Mouse (Mus musculus) liver, postnatal 0 days (tissue): ENCODE measurements around the gene Palld. TPM values are rescaled to one million over a fixed set of nuclear protein-coding genes. Genes with fewer than 3 reads are reported as not detected.

Source experiments
- ATAC-seq: fragments of 200-750 bp; cut with Nextera tagmentation; 2 replicates; pipeline ENCODE4 v1.8.0; 2017; ENCODE audit warnings: mild to moderate bottlenecking, moderate library complexity
- DNase-seq: peaks from one replicate; pipeline ENCODE4 v3.0.0-alpha.2; 2016
- H3K27ac ChIP-seq: fragments of 300-500 bp; sonication (generic); 2 replicates; pipeline ENCODE4 v1.5.1; 2014; ENCODE audit warnings: antibody characterized with exemption, moderate library complexity, mild to moderate bottlenecking, low read depth
- H3K27me3 ChIP-seq: fragments of 300-500 bp; sonication (generic); 2 replicates; pipeline ENCODE4 v1.6.1; 2014; ENCODE audit warnings: low read length, control low read depth, mixed read lengths; ENCODE audit not compliant: insufficient read depth
- H3K36me3 ChIP-seq: fragments of 300-500 bp; sonication (generic); replicated peaks from 2 replicates; pipeline ENCODE4 v1.6.1; 2014; ENCODE audit warnings: mild to moderate bottlenecking, control low read depth, low read length, moderate library complexity, mixed read lengths; ENCODE audit not compliant: insufficient read depth
- H3K4me1 ChIP-seq: fragments of 300-500 bp; sonication (generic); 2 replicates; pipeline ENCODE4 v1.6.1; 2014; ENCODE audit warnings: antibody characterized with exemption, mild to moderate bottlenecking, control low read depth; ENCODE audit not compliant: insufficient read depth
- H3K4me2 ChIP-seq: fragments of 300-500 bp; sonication (generic); 2 replicates; pipeline ENCODE4 v1.6.1; 2014; ENCODE audit warnings: low read depth, mild to moderate bottlenecking, low read length, moderate library complexity, mixed read lengths
- H3K4me3 ChIP-seq: fragments of 300-500 bp; sonication (generic); 2 replicates; pipeline ENCODE4 v1.5.1; 2014; ENCODE audit warnings: low read depth, low read length
- H3K9ac ChIP-seq: fragments of 300-500 bp; sonication (generic); replicated peaks from 2 replicates; pipeline ENCODE4 v1.6.1; 2014; ENCODE audit warnings: mild to moderate bottlenecking, moderate library complexity
- H3K9me3 ChIP-seq: fragments of 300-500 bp; sonication (generic); 2 replicates; pipeline ENCODE4 v1.6.1; 2016; ENCODE audit warnings: mild to moderate bottlenecking, control low read depth, low read length, mixed read lengths
- CTCF ChIP-seq: sonication (generic); IDR thresholded peaks from 2 replicates; pipeline ENCODE4 v1.5.1; 2016; ENCODE audit warnings: antibody characterized with exemption, low read depth
- EP300 ChIP-seq: IDR thresholded peaks from 2 replicates; pipeline ENCODE4 v1.6.1; 2016; ENCODE audit warnings: antibody characterized with exemption, low read depth, mild to moderate bottlenecking
- WGBS: fragments of 180-500 bp; shearing (Covaris S2); extraction: QIAGEN DNeasy Blood & Tissue Kit; methylation state at CpG from one replicate; pipeline ENCODE4 v1.1.7; 2014; ENCODE audit not compliant: insufficient replicate concordance; 5-methylcytosine and 5-hydroxymethylcytosine counted together
- polyA plus RNA-seq: library from polyadenylated mRNA; unstranded; fragments of >200 nt; fragmentation: Nextera tagmentation; extraction: Ambion mirVana; gene quantifications from 2 replicates; pipeline ENCODE4 v1.2.1, GENCODE M21; 2015

Gene Palld
- polyA plus RNA-seq, 1 experiment from 2014 or later, result 11.7 TPM

GRCm38 (mm10) chr8:61637736-61638135 lies 264.8 kb downstream of the Palld start:
- H3K4me1 ChIP-seq, result 0 out of 2 replicates have a peak, but pooled peaks cover 2% of the 10 kb centered on the region
- no peaks in the 10 kb centered on the region for H3K27me3 ChIP-seq
- ATAC-seq, result no peak
- 35% methylated on average over 4 of the region's 4 CpGs for WGBS
- no peaks in the 10 kb centered on the region for H3K9me3 ChIP-seq
- no peak overlapping the region for H3K4me3 ChIP-seq
- DNase-seq, result no peak
- TF ChIP-seq EP300 (no peak), CTCF (no peak)
- H3K9ac ChIP-seq, result no peak overlapping the region
- no peak overlapping the region for H3K27ac ChIP-seq
- H3K36me3 ChIP-seq, result no peaks in the 10 kb centered on the region
- no peak overlapping the region for H3K4me2 ChIP-seq

- 72% methylated on average over 1 of the region's 1 CpGs for WGBS
- Histone ChIP-seq H3K9me3 (no peaks in the 10 kb centered on the region), H3K4me2 (no peak overlapping the region), H3K27ac (no peak overlapping the region), H3K27me3 (no peaks in the 10 kb centered on the region), H3K9ac (no peak overlapping the region), H3K4me1 (0 out of 2 replicates have a peak, but pooled peaks cover 2% of the 10 kb centered on the region), H3K36me3 (no peaks in the 10 kb centered on the region), H3K4me3 (no peak overlapping the region)
- TF ChIP-seq CTCF (no peak), EP300 (no peak)
- ATAC-seq (no peak), DNase-seq (no peak)
These were observed 267.7 kb downstream of the Palld start for GRCm38 (mm10) chr8:61634811-61635210.

- ATAC-seq (no peak), DNase-seq (no peak)
- Histone ChIP-seq H3K27ac (no peak overlapping the region), H3K27me3 (no peaks in the 10 kb centered on the region), H3K4me2 (no peak overlapping the region), H3K4me3 (no peak overlapping the region), H3K9me3 (no peaks in the 10 kb centered on the region), H3K36me3 (no peaks in the 10 kb centered on the region), H3K4me1 (0 out of 2 replicates have a peak, but pooled peaks cover 2% of the 10 kb centered on the region), H3K9ac (no peak overlapping the region)
- WGBS, result 44% methylated on average over 2 of the region's 2 CpGs
- TF ChIP-seq CTCF (no peak), EP300 (no peak)
These were observed 270.2 kb downstream of the Palld start for GRCm38 (mm10) chr8:61632331-61632730.

- Histone ChIP-seq H3K4me2 (no peak overlapping the region), H3K9ac (no peak overlapping the region), H3K36me3 (no peaks in the 10 kb centered on the region), H3K27ac (no peak overlapping the region), H3K9me3 (no peaks in the 10 kb centered on the region), H3K27me3 (no peaks in the 10 kb centered on the region), H3K4me1 (0 out of 2 replicates have a peak, but pooled peaks cover 2% of the 10 kb centered on the region), H3K4me3 (no peak overlapping the region)
- DNase-seq (no peak), ATAC-seq (no peak)
- 67% methylated on average over 1 of the region's 1 CpGs for WGBS
- TF ChIP-seq EP300 (no peak), CTCF (no peak)
These were observed 272.9 kb downstream of the Palld start for GRCm38 (mm10) chr8:61629631-61629968.

GRCm38 (mm10) chr8:61628938-61629630 lies 273.4 kb downstream of the Palld start:
- ATAC-seq, result no peak
- no peaks in the 10 kb centered on the region for H3K36me3 ChIP-seq
- H3K4me1 ChIP-seq, result no peaks in the 10 kb centered on the region
- no peaks in the 10 kb centered on the region for H3K9me3 ChIP-seq
- TF ChIP-seq CTCF (no peak), EP300 (no peak)
- no peaks in the 10 kb centered on the region for H3K27me3 ChIP-seq
- 65% methylated on average over 3 of the region's 3 CpGs for WGBS
- H3K4me3 ChIP-seq, result no peak overlapping the region
- H3K4me2 ChIP-seq, result no peak overlapping the region
- DNase-seq, result no peak
- H3K27ac ChIP-seq, result no peak overlapping the region
- H3K9ac ChIP-seq, result no peak overlapping the region

- DNase-seq (no peak), ATAC-seq (no peak)
- TF ChIP-seq EP300 (no peak), CTCF (no peak)
- Histone ChIP-seq H3K27me3 (no peaks in the 10 kb centered on the region), H3K36me3 (no peaks in the 10 kb centered on the region), H3K9me3 (no peaks in the 10 kb centered on the region), H3K9ac (no peak overlapping the region), H3K27ac (no peak overlapping the region), H3K4me3 (no peak overlapping the region), H3K4me1 (no peaks in the 10 kb centered on the region), H3K4me2 (no peak overlapping the region)
- WGBS, result 79% methylated on average over 8 of the region's 8 CpGs
These were observed 276.1 kb downstream of the Palld start for GRCm38 (mm10) chr8:61626246-61626952.
